Mouse (Mus musculus) small intestine, adult 2 months (tissue): ENCODE measurements around the gene Arhgap28.

ENCODE experiments used
- CTCF ChIP-seq: fragments of 200-500 bp; IDR thresholded peaks from 2 replicates; pipeline ENCODE4 v1.5.1; 2012; ENCODE audit warnings: low read depth, mild to moderate bottlenecking, control low read depth, inconsistent platforms, low read length, moderate library complexity, mixed read lengths; ENCODE audit not compliant: insufficient replicate concordance, insufficient read length; ENCODE audit errors: extremely low read depth
- POLR2A ChIP-seq: fragments of 200-500 bp; IDR thresholded peaks from 2 replicates; pipeline ENCODE4 v1.6.1; 2012; ENCODE audit warnings: low read depth, mild to moderate bottlenecking, control low read depth, inconsistent platforms, low read length, moderate library complexity

DNA sequence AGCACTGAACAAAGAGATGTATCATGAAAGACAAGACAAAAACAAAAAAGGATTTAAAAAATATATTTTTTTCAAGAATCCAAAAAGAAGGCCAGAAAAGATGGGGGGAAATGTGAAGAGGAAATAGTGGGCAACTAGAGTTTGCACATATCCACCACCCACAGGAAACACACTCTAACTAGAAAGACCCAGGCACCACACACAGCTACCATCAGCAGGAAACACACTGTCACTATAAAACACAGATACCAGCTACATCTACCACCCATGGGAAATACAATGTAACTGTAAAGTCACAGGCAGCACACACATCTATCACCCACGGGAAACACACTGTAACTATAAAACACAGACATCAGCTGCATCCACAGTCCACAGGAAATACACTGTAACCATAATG, 46.3 kb downstream of the Arhgap28 start:
- TF ChIP-seq POLR2A: no peak
- no peak for TF ChIP-seq CTCF
